Mouse (Mus musculus) lung, adult 2 months (tissue): ENCODE data around the gene Wasf2.

Experiments
- CTCF ChIP-seq: fragments of 200-500 bp; IDR thresholded peaks from 2 replicates; pipeline ENCODE4 v1.5.1; 2011; ENCODE audit warnings: mild to moderate bottlenecking, low read length, control low read depth; ENCODE audit not compliant: insufficient read depth
- POLR2A ChIP-seq: fragments of 200-500 bp; IDR thresholded peaks from 2 replicates; pipeline ENCODE4 v1.6.1; 2011; ENCODE audit warnings: low read depth, mild to moderate bottlenecking, control low read depth, low read length, borderline replicate concordance; ENCODE audit errors: extremely low read depth

GRCm38 (mm10) chr4:133106691-133107090, 23.6 kb upstream of the Wasf2 start:
- TF ChIP-seq POLR2A, result no peak
- TF ChIP-seq CTCF, result no peak
